In the genomic region with DNA sequence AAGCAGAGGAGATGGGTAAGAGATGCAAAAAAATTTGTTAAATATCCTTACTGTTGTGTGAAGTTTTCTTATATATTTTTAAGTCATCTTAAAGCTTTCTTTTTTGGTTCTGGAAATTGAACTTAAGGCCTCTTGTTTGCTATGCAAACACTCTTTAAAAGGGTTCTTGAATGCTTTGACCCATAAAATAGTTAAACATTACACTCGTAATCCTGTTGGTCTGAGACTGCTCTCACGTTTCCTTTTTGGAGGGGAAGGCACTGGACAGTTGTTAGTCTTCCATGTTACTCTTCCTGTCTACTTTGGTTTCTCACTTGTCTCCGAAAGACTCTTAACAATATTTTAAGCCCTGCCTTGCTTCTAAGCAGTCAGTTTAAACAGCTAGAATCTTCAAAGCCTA, we compare ENCODE assay signal across 9 mouse cellular contexts. TPM values are rescaled to one million over a fixed set of nuclear protein-coding genes. Genes with fewer than 3 reads are reported as not detected.
DNase-seq lines count a peak whose midpoint lies in the region; ATAC-seq and TF ChIP-seq lines count a peak whose summit lies in the region.
"Had no signal": no experiment of that assay in that cellular context is flagged by ENCODE, and none has a peak within 500 bp of the region (broad histone marks: within the 10 kb centered on the region; RNA-seq: fewer than 3 reads in every experiment).

No protein-coding gene starts in this region.

- TF ChIP-seq CTCF in kidney, adult 2 months (conservative IDR thresholded peaks at IDR 0.05; ENCODE audit: insufficient read depth, insufficient read length, low read depth, low read length): no peak

- no peak overlapping the region for H3K27ac ChIP-seq in kidney, adult 2 months (ENCODE audit: insufficient read depth, low read depth, low read length)
- H3K27ac ChIP-seq in embryonic facial prominence, embryonic 13.5 days: no peak overlapping the region
- no peak overlapping the region for H3K27ac ChIP-seq in intestine, embryonic 16.5 days (ENCODE audit: low read length)
- no peak overlapping the region for H3K27ac ChIP-seq in midbrain, embryonic 15.5 days

- H3K36me3 ChIP-seq in kidney, adult 2 months (ENCODE audit: control insufficient read depth, insufficient read depth, low read length): peaks cover 2% of the 10 kb centered on the region; the same call in 1 of the 2 replicates
- H3K36me3 ChIP-seq in embryonic facial prominence, embryonic 13.5 days: peaks cover 12% of the 10 kb centered on the region
- no peaks in the 10 kb centered on the region for H3K36me3 ChIP-seq in intestine, embryonic 16.5 days (ENCODE audit: control insufficient read depth, insufficient read depth, low read length)
- no peaks in the 10 kb centered on the region; the same call in 1 of the 2 replicates for H3K36me3 ChIP-seq in midbrain, embryonic 15.5 days (replicated peaks)

- DNase-seq in kidney, adult 2 months: peak; percentile 70
- no peak for DNase-seq in kidney, postnatal 4 days
- DNase-seq in urinary bladder, postnatal 10 days (ENCODE audit: low spot score): no peak
- DNase-seq: cerebellum, adult 11 months had no signal

- H3K27me3 ChIP-seq in kidney, adult 2 months (replicated peaks; ENCODE audit: control insufficient read depth, insufficient read depth, low read length): no peaks in the 10 kb centered on the region
- H3K27me3 ChIP-seq in embryonic facial prominence, embryonic 13.5 days: no peaks in the 10 kb centered on the region
- H3K27me3 ChIP-seq in intestine, embryonic 16.5 days (replicated peaks; ENCODE audit: control insufficient read depth, insufficient read depth, low read length): no peaks in the 10 kb centered on the region
- no peaks in the 10 kb centered on the region for H3K27me3 ChIP-seq in midbrain, embryonic 15.5 days (replicated peaks)

- H3K9me3 ChIP-seq in embryonic facial prominence, embryonic 13.5 days: no peaks in the 10 kb centered on the region
- no peaks in the 10 kb centered on the region for H3K9me3 ChIP-seq in intestine, embryonic 16.5 days (ENCODE audit: control insufficient read depth, low read length)
- no peaks in the 10 kb centered on the region for H3K9me3 ChIP-seq in midbrain, embryonic 15.5 days

- no peaks in the 10 kb centered on the region; the same call in 1 of the 2 replicates for H3K4me1 ChIP-seq in kidney, adult 2 months (ENCODE audit: control insufficient read depth, insufficient read depth, low read length)
- peaks cover 16% of the 10 kb centered on the region for H3K4me1 ChIP-seq in embryonic facial prominence, embryonic 13.5 days
- H3K4me1 ChIP-seq in intestine, embryonic 16.5 days (ENCODE audit: control insufficient read depth, insufficient read depth, low read length): peaks cover 8% of the 10 kb centered on the region
- H3K4me1 ChIP-seq in midbrain, embryonic 15.5 days: peaks cover 28% of the 10 kb centered on the region

- TF ChIP-seq POLR2A in kidney, adult 2 months (IDR thresholded peaks at IDR 0.05; ENCODE audit: low read depth, low read length): no peak

- WGBS in kidney, adult 2 months: 8% methylated on average over 3 of the region's 3 CpGs
- WGBS in embryonic facial prominence, embryonic 13.5 days: 42% methylated on average over 3 of the region's 3 CpGs
- WGBS in intestine, embryonic 16.5 days: 14% methylated on average over 3 of the region's 3 CpGs
- WGBS in midbrain, embryonic 15.5 days: 46% methylated on average over 3 of the region's 3 CpGs

- no peak overlapping the region for H3K9ac ChIP-seq in embryonic facial prominence, embryonic 13.5 days
- H3K9ac ChIP-seq in intestine, embryonic 16.5 days (ENCODE audit: low read depth, low read length): no peak overlapping the region
- no peak overlapping the region for H3K9ac ChIP-seq in midbrain, embryonic 15.5 days

- peak overlapping the region; percentile 64 for H3K4me2 ChIP-seq in embryonic facial prominence, embryonic 13.5 days
- peak overlapping the region; percentile 48; the same call in 1 of the 2 replicates for H3K4me2 ChIP-seq in intestine, embryonic 16.5 days (ENCODE audit: low read depth, low read length)
- H3K4me2 ChIP-seq in midbrain, embryonic 15.5 days: peak overlapping the region; percentile 55

- H3K4me3 ChIP-seq in kidney, adult 2 months (ENCODE audit: insufficient read depth, low read depth, low read length): no peak overlapping the region
- no peak overlapping the region for H3K4me3 ChIP-seq in embryonic facial prominence, embryonic 13.5 days
- peak overlapping the region; percentile 26 for H3K4me3 ChIP-seq in intestine, embryonic 16.5 days (ENCODE audit: low read length)
- 0 out of 2 replicates have a peak overlapping the region, but pooled peaks have one; percentile 93 for H3K4me3 ChIP-seq in midbrain, embryonic 15.5 days

- no peak for ATAC-seq in embryonic facial prominence, embryonic 13.5 days (ENCODE audit: insufficient number of reproducible peaks, insufficient read depth, low FRiP score, low TSS enrichment, low read depth)
- ATAC-seq in intestine, embryonic 16.5 days: no peak
- no peak for ATAC-seq in midbrain, embryonic 15.5 days (replicated peaks)
- no peak for ATAC-seq in monocyte, adult 5-6 weeks (replicated peaks; ENCODE audit: insufficient number of reproducible peaks, low FRiP score, low TSS enrichment, poor library complexity, severe bottlenecking)
- no peak for ATAC-seq in frontal cortex, adult (ENCODE audit: low TSS enrichment)

RNA-seq across cellular contexts. Expression of gene Cept1, which starts 1.4 kb away (rescaled TPM):
- polyA plus RNA-seq in kidney, adult 2 months (2012; rRNA removed): 18.1 and 20.6 TPM in 2 replicates
- polyA plus RNA-seq in embryonic facial prominence, embryonic 13.5 days (2015; fragmentation: Nextera tagmentation; extraction: Ambion mirVana): 55.4 and 60.9 TPM in 2 replicates
- 65.7 and 67.1 TPM in 2 replicates for polyA plus RNA-seq in intestine, embryonic 16.5 days (2015; fragmentation: Nextera tagmentation; extraction: Ambion mirVana)
- polyA plus RNA-seq in midbrain, embryonic 15.5 days (2015; fragmentation: Nextera tagmentation; extraction: Ambion mirVana): 46.5 and 47.7 TPM in 2 replicates
- 149 to 192 TPM (median 150 TPM) in 3 replicates for total RNA-seq in monocyte, adult 5-6 weeks (2017)

RNA-seq across cellular contexts. Expression of gene Dram2, which starts 1.4 kb away (rescaled TPM):
- polyA plus RNA-seq in kidney, adult 2 months (2012; rRNA removed): 117 and 127 TPM in 2 replicates
- polyA plus RNA-seq in embryonic facial prominence, embryonic 13.5 days (2015; fragmentation: Nextera tagmentation; extraction: Ambion mirVana): 41.0 and 41.3 TPM in 2 replicates
- 121 and 133 TPM in 2 replicates for polyA plus RNA-seq in intestine, embryonic 16.5 days (2015; fragmentation: Nextera tagmentation; extraction: Ambion mirVana)
- 57.8 and 61.3 TPM in 2 replicates for polyA plus RNA-seq in midbrain, embryonic 15.5 days (2015; fragmentation: Nextera tagmentation; extraction: Ambion mirVana)
- total RNA-seq in monocyte, adult 5-6 weeks (2017): 95.3 to 127 TPM (median 113 TPM) in 3 replicates

Comparison
In these comparisons a context has a peak if more than half of its experiments do, and no peak if none do; other contexts are left out.
1. H3K4me3 ChIP-seq: peak in intestine, embryonic 16.5 days (single experiment) and midbrain, embryonic 15.5 days (single experiment); none in kidney, adult 2 months (single experiment) and embryonic facial prominence, embryonic 13.5 days (single experiment).
2. Peak in every context shown above with its lines, with median percentiles within 50 percentile points of each other: H3K4me2 ChIP-seq.